Mouse (Mus musculus): ENCODE data around the gene Tnni2. TPM values are rescaled to one million over a fixed set of nuclear protein-coding genes. Genes with fewer than 3 reads are reported as not detected.
A peak's percentile ranks its signal among the peaks of the same experiment; 100 is the strongest.

Tnni2 gene
- polyA plus RNA-seq, 1 experiment from 2014 or later, result 41.4 TPM

DNA sequence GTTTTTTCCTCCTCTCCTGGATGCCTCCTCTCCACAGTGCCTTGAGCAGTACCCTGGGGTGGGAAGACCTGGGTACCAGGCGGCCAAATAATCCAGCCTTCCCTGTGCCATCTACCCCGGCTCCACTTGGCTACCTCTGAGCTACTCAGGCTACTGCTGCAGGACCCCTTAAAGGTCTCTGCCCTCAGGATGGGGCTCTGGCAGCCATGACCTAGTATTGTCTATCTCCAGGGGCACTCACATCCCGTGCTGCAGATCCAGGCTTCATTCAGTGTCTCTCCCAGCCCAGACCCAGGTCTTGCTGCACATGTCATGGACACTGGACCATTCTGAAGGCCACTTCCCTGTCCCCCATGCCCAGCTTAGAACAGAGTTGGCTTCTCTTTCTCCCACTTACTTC lies 38.3 kb downstream of the Tnni2 start:
- Histone ChIP-seq H3K9ac (ENCODE audit: low read depth, low read length) (no peak overlapping the region), H3K27me3 (ENCODE audit: control insufficient read depth, insufficient read depth, low read depth, low read length) (no peaks in the 10 kb centered on the region), H3K27ac (ENCODE audit: low read length) (no peak overlapping the region), H3K9me3 (replicated peaks; ENCODE audit: control insufficient read depth, low read length) (no peaks in the 10 kb centered on the region), H3K4me1 (ENCODE audit: control insufficient read depth, low read depth, low read length) (peaks cover 4% of the 10 kb centered on the region), H3K36me3 (ENCODE audit: control insufficient read depth, insufficient read depth) (no peaks in the 10 kb centered on the region), H3K4me3 (ENCODE audit: low read depth, low read length) (no peak overlapping the region), H3K4me2 (ENCODE audit: low read depth, low read length) (no peak overlapping the region)
- WGBS (ENCODE audit: insufficient replicate concordance), result 51% methylated on average over 3 of the region's 3 CpGs
- no peak for ATAC-seq (ENCODE audit: low read depth)

- no peak overlapping the region for H3K4me3 ChIP-seq (ENCODE audit: low read depth, low read length)
- H3K4me2 ChIP-seq (ENCODE audit: low read depth, low read length), result no peak overlapping the region
- no peak overlapping the region for H3K9ac ChIP-seq (ENCODE audit: low read depth, low read length)
- H3K36me3 ChIP-seq (ENCODE audit: control insufficient read depth, insufficient read depth), result no peaks in the 10 kb centered on the region
- H3K9me3 ChIP-seq (replicated peaks; ENCODE audit: control insufficient read depth, low read length), result no peaks in the 10 kb centered on the region
- H3K4me1 ChIP-seq (ENCODE audit: control insufficient read depth, low read depth, low read length), result peaks cover 4% of the 10 kb centered on the region
- 73% methylated on average over 3 of the region's 3 CpGs for WGBS (ENCODE audit: insufficient replicate concordance)
- H3K27ac ChIP-seq (ENCODE audit: low read length), result no peak overlapping the region
- no peak for ATAC-seq (ENCODE audit: low read depth)
- H3K27me3 ChIP-seq (ENCODE audit: control insufficient read depth, insufficient read depth, low read depth, low read length), result no peaks in the 10 kb centered on the region
Observed at GRCm38 (mm10) chr7:142480661-142481060, 39.1 kb downstream of the Tnni2 start.

GRCm38 (mm10) chr7:142481186-142481567 lies 39.6 kb downstream of the Tnni2 start:
- Histone ChIP-seq H3K27me3 (ENCODE audit: control insufficient read depth, insufficient read depth, low read depth, low read length) (no peaks in the 10 kb centered on the region), H3K4me3 (ENCODE audit: low read depth, low read length) (no peak overlapping the region), H3K4me2 (ENCODE audit: low read depth, low read length) (peak overlapping the region; percentile 40), H3K36me3 (ENCODE audit: control insufficient read depth, insufficient read depth) (no peaks in the 10 kb centered on the region), H3K9ac (ENCODE audit: low read depth, low read length) (no peak overlapping the region), H3K27ac (ENCODE audit: low read length) (peak overlapping the region; percentile 39; the same call in 1 of the 2 replicates), H3K4me1 (ENCODE audit: control insufficient read depth, low read depth, low read length) (peaks cover 4% of the 10 kb centered on the region), H3K9me3 (replicated peaks; ENCODE audit: control insufficient read depth, low read length) (no peaks in the 10 kb centered on the region)
- 0 out of 2 replicates have a peak, but pooled peaks have one; percentile 5 for ATAC-seq (ENCODE audit: low read depth)
- 10% methylated on average over 5 of the region's 5 CpGs for WGBS (ENCODE audit: insufficient replicate concordance)

- Histone ChIP-seq H3K36me3 (ENCODE audit: control insufficient read depth, insufficient read depth) (no peaks in the 10 kb centered on the region), H3K9ac (ENCODE audit: low read depth, low read length) (no peak overlapping the region), H3K4me2 (ENCODE audit: low read depth, low read length) (peak overlapping the region; percentile 40), H3K27ac (ENCODE audit: low read length) (peak overlapping the region; percentile 39; the same call in 1 of the 2 replicates), H3K4me1 (ENCODE audit: control insufficient read depth, low read depth, low read length) (peaks cover 4% of the 10 kb centered on the region), H3K27me3 (ENCODE audit: control insufficient read depth, insufficient read depth, low read depth, low read length) (no peaks in the 10 kb centered on the region), H3K4me3 (ENCODE audit: low read depth, low read length) (no peak overlapping the region), H3K9me3 (replicated peaks; ENCODE audit: control insufficient read depth, low read length) (no peaks in the 10 kb centered on the region)
- 0 out of 2 replicates have a peak, but pooled peaks have one; percentile 26 for ATAC-seq (ENCODE audit: low read depth)
- 12% methylated on average over 22 of the region's 22 CpGs for WGBS (ENCODE audit: insufficient replicate concordance)
Observed at GRCm38 (mm10) chr7:142481568-142482255, 40.1 kb downstream of the Tnni2 start.

- Histone ChIP-seq H3K4me2 (ENCODE audit: low read depth, low read length) (no peak overlapping the region), H3K27me3 (ENCODE audit: control insufficient read depth, insufficient read depth, low read depth, low read length) (no peaks in the 10 kb centered on the region), H3K4me3 (ENCODE audit: low read depth, low read length) (no peak overlapping the region), H3K9me3 (replicated peaks; ENCODE audit: control insufficient read depth, low read length) (no peaks in the 10 kb centered on the region), H3K36me3 (ENCODE audit: control insufficient read depth, insufficient read depth) (no peaks in the 10 kb centered on the region), H3K4me1 (ENCODE audit: control insufficient read depth, low read depth, low read length) (peaks cover 4% of the 10 kb centered on the region), H3K27ac (ENCODE audit: low read length) (no peak overlapping the region), H3K9ac (ENCODE audit: low read depth, low read length) (no peak overlapping the region)
- ATAC-seq (ENCODE audit: low read depth), result no peak
- 37% methylated on average over 6 of the region's 6 CpGs for WGBS (ENCODE audit: insufficient replicate concordance)
Observed at GRCm38 (mm10) chr7:142482256-142482609, 40.6 kb downstream of the Tnni2 start.

DNA sequence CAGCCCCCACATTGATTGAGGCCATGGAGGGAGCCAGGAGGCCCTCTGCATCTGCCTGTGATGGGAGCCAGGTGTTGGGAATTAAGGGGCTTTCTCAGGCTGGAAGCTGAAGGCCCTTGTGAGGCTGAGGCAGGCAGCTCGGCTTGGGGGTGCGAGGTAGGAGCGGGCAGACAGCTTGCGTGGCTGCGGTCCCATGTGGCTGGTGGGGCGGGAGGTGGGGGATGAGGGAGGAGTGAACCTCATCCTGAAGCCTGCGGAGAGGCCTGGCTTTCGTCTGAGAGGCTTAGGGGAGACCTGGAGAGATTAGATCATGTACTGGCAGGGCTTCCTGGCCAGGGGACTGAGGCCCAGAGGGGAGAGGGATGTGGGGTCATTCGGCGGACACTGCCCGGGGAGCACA lies 41.5 kb downstream of the Tnni2 start:
- H3K27me3 ChIP-seq (ENCODE audit: control insufficient read depth, insufficient read depth, low read depth, low read length), result no peaks in the 10 kb centered on the region
- peaks cover 4% of the 10 kb centered on the region for H3K4me1 ChIP-seq (ENCODE audit: control insufficient read depth, low read depth, low read length)
- no peak overlapping the region for H3K9ac ChIP-seq (ENCODE audit: low read depth, low read length)
- H3K36me3 ChIP-seq (ENCODE audit: control insufficient read depth, insufficient read depth), result no peaks in the 10 kb centered on the region
- no peak overlapping the region for H3K27ac ChIP-seq (ENCODE audit: low read length)
- WGBS (ENCODE audit: insufficient replicate concordance), result 62% methylated on average over 11 of the region's 11 CpGs
- no peak overlapping the region for H3K4me3 ChIP-seq (ENCODE audit: low read depth, low read length)
- no peaks in the 10 kb centered on the region for H3K9me3 ChIP-seq (replicated peaks; ENCODE audit: control insufficient read depth, low read length)
- ATAC-seq (ENCODE audit: low read depth), result no peak
- no peak overlapping the region for H3K4me2 ChIP-seq (ENCODE audit: low read depth, low read length)

GRCm38 (mm10) chr7:142484780-142485179 lies 43.2 kb downstream of the Tnni2 start:
- Histone ChIP-seq H3K4me1 (ENCODE audit: control insufficient read depth, low read depth, low read length) (peaks cover 4% of the 10 kb centered on the region), H3K9ac (ENCODE audit: low read depth, low read length) (no peak overlapping the region), H3K27ac (ENCODE audit: low read length) (no peak overlapping the region)

DNA sequence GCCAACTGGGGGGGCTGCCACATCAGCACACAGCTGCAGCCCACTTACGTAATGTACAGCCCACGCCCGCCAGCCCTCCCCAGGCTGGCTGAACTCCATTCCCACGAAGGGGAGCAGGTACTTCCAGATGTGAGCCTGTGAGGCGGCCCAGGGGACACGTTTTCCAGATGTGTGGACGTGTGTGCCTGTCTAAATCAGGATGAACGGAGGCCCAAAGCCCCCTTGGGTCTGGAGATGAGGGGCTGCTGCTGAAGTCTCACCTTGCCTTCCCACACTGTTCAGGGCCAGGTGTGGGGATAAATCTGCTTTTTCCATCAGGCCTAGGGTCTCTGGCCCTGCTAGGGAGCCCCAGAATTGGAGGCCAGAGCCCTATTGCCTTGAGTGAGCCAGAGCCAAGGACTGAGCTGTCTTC lies 45.1 kb downstream of the Tnni2 start:
- no peak for ATAC-seq (ENCODE audit: low read depth)
- Histone ChIP-seq H3K27ac (ENCODE audit: low read length) (no peak overlapping the region), H3K4me3 (ENCODE audit: low read depth, low read length) (no peak overlapping the region), H3K9me3 (replicated peaks; ENCODE audit: control insufficient read depth, low read length) (no peaks in the 10 kb centered on the region), H3K9ac (ENCODE audit: low read depth, low read length) (no peak overlapping the region), H3K27me3 (ENCODE audit: control insufficient read depth, insufficient read depth, low read depth, low read length) (no peaks in the 10 kb centered on the region), H3K36me3 (ENCODE audit: control insufficient read depth, insufficient read depth) (no peaks in the 10 kb centered on the region), H3K4me1 (ENCODE audit: control insufficient read depth, low read depth, low read length) (no peaks in the 10 kb centered on the region), H3K4me2 (ENCODE audit: low read depth, low read length) (no peak overlapping the region)
- WGBS (ENCODE audit: insufficient replicate concordance), result 62% methylated on average over 8 of the region's 8 CpGs

More at GRCm38 (mm10) chr7:142484780-142485179, 43.2 kb downstream of the Tnni2 start:
- 54% methylated on average over 12 of the region's 12 CpGs for WGBS (ENCODE audit: insufficient replicate concordance)
- Histone ChIP-seq H3K4me3 (ENCODE audit: low read depth, low read length) (no peak overlapping the region), H3K27me3 (ENCODE audit: control insufficient read depth, insufficient read depth, low read depth, low read length) (no peaks in the 10 kb centered on the region), H3K36me3 (ENCODE audit: control insufficient read depth, insufficient read depth) (no peaks in the 10 kb centered on the region), H3K9me3 (replicated peaks; ENCODE audit: control insufficient read depth, low read length) (no peaks in the 10 kb centered on the region), H3K4me2 (ENCODE audit: low read depth, low read length) (no peak overlapping the region)
- no peak for ATAC-seq (ENCODE audit: low read depth)

GRCm38 (mm10) chr7:142487341-142487859 lies 45.8 kb downstream of the Tnni2 start:
- Histone ChIP-seq H3K9ac (ENCODE audit: low read depth, low read length) (no peak overlapping the region), H3K4me2 (ENCODE audit: low read depth, low read length) (no peak overlapping the region), H3K27me3 (ENCODE audit: control insufficient read depth, insufficient read depth, low read depth, low read length) (no peaks in the 10 kb centered on the region), H3K4me3 (ENCODE audit: low read depth, low read length) (no peak overlapping the region), H3K9me3 (replicated peaks; ENCODE audit: control insufficient read depth, low read length) (no peaks in the 10 kb centered on the region), H3K27ac (ENCODE audit: low read length) (no peak overlapping the region), H3K36me3 (ENCODE audit: control insufficient read depth, insufficient read depth) (no peaks in the 10 kb centered on the region), H3K4me1 (ENCODE audit: control insufficient read depth, low read depth, low read length) (no peaks in the 10 kb centered on the region)
- 35% methylated on average over 9 of the region's 9 CpGs for WGBS (ENCODE audit: insufficient replicate concordance)
- no peak for ATAC-seq (ENCODE audit: low read depth)

Data from liver, embryonic 16.5 days (tissue).